Mouse (Mus musculus) liver, embryonic 11.5 days (tissue): Measurements from ENCODE around the gene Ttc33. TPM values are rescaled to one million over a fixed set of nuclear protein-coding genes. Genes with fewer than 3 reads are reported as not detected.

Experiments used
- ATAC-seq: fragments of 200-750 bp; cut with Nextera tagmentation; replicated peaks from 2 replicates; pipeline ENCODE4 v1.8.0; 2017; ENCODE audit warnings: moderate number of reproducible peaks, mild to moderate bottlenecking, moderate TSS enrichment, moderate library complexity; ENCODE audit not compliant: low FRiP score
- DNase-seq: peaks from one replicate; pipeline ENCODE4 v3.0.0-alpha.2; 2017; ENCODE audit warnings: low spot score
- H3K27ac ChIP-seq: fragments of 300-500 bp; sonication (generic); 2 replicates; pipeline ENCODE4 v1.5.1; 2014; ENCODE audit warnings: mild to moderate bottlenecking, low read depth, low read length, control low read depth
- H3K27me3 ChIP-seq: fragments of 300-500 bp; sonication (generic); replicated peaks from 2 replicates; pipeline ENCODE4 v1.6.1; 2014; ENCODE audit warnings: low read length, mixed read lengths; ENCODE audit not compliant: control insufficient read depth, insufficient read depth
- H3K36me3 ChIP-seq: fragments of 300-500 bp; sonication (generic); 2 replicates; pipeline ENCODE4 v1.6.1; 2014; ENCODE audit warnings: mild to moderate bottlenecking, low read length, moderate library complexity, mixed read lengths; ENCODE audit not compliant: control insufficient read depth, insufficient read depth
- H3K4me1 ChIP-seq: fragments of 300-500 bp; sonication (generic); replicated peaks from 2 replicates; pipeline ENCODE4 v1.6.1; 2014; ENCODE audit warnings: low read length, mixed read lengths; ENCODE audit not compliant: control insufficient read depth, insufficient read depth
- H3K4me2 ChIP-seq: fragments of 300-500 bp; sonication (generic); 2 replicates; pipeline ENCODE4 v1.6.1; 2014; ENCODE audit warnings: mild to moderate bottlenecking, control low read depth, moderate library complexity
- H3K4me3 ChIP-seq: fragments of 300-500 bp; sonication (generic); 2 replicates; pipeline ENCODE4 v1.5.1; 2014; ENCODE audit warnings: low read depth, low read length, control low read depth
- H3K9ac ChIP-seq: fragments of 300-500 bp; sonication (generic); 2 replicates; pipeline ENCODE4 v1.6.1; 2014; ENCODE audit warnings: low read depth, low read length, control low read depth
- H3K9me3 ChIP-seq: fragments of 300-500 bp; sonication (generic); 2 replicates; pipeline ENCODE4 v1.6.1; 2016; ENCODE audit warnings: low read length, inconsistent platforms, mixed read lengths; ENCODE audit not compliant: control insufficient read depth
- whole genome bisulfite sequencing: fragments of 180-500 bp; shearing (Covaris S2); extraction: QIAGEN DNeasy Blood & Tissue Kit; methylation state at CpG from one replicate; pipeline ENCODE4 v1.1.7; 2014; 5-methylcytosine and 5-hydroxymethylcytosine counted together
- polyA plus RNA-seq: library from polyadenylated mRNA; unstranded; fragments of >200 nt; fragmentation: Nextera tagmentation; extraction: Ambion mirVana; gene quantifications from 2 replicates; pipeline ENCODE4 v1.2.1, GENCODE M21; 2014

Gene Ttc33
- polyA plus RNA-seq, 1 experiment from 2014 or later = 29.2 TPM

- H3K36me3 ChIP-seq = no peaks in the 10 kb centered on the region
- H3K27ac ChIP-seq = peak overlapping the region; percentile 94
- H3K4me1 ChIP-seq = peaks cover 37% of the 10 kb centered on the region
- H3K4me3 ChIP-seq = peak overlapping the region; percentile 98
- H3K9ac ChIP-seq = peak overlapping the region; percentile 94
- H3K4me2 ChIP-seq = peak overlapping the region; percentile 80
- no peaks in the 10 kb centered on the region for H3K27me3 ChIP-seq
- peak; percentile 40 for ATAC-seq
- 1% methylated on average over 51 of the region's 61 CpGs for WGBS
- peak; percentile 83 for DNase-seq
- no peaks in the 10 kb centered on the region for H3K9me3 ChIP-seq
Measured at GRCm38 (mm10) chr15:5144021-5144778, 41.1 kb upstream of the Ttc33 start.

- DNase-seq (no peak), ATAC-seq (no peak)
- Histone ChIP-seq H3K9me3 (no peaks in the 10 kb centered on the region), H3K36me3 (no peaks in the 10 kb centered on the region), H3K27ac (peak overlapping the region; percentile 46; the same call in 1 of the 2 replicates), H3K27me3 (no peaks in the 10 kb centered on the region), H3K9ac (peak overlapping the region; percentile 94), H3K4me1 (peaks cover 37% of the 10 kb centered on the region), H3K4me3 (peak overlapping the region; percentile 98), H3K4me2 (peak overlapping the region; percentile 80)
- 41% methylated on average over 9 of the region's 9 CpGs for WGBS
Measured at GRCm38 (mm10) chr15:5145196-5145945, 40.0 kb upstream of the Ttc33 start.

GRCm38 (mm10) chr15:5149187-5149586, 36.1 kb upstream of the Ttc33 start:
- Histone ChIP-seq H3K27me3 (no peaks in the 10 kb centered on the region), H3K4me3 (no peak overlapping the region), H3K4me1 (peaks cover 32% of the 10 kb centered on the region), H3K36me3 (no peaks in the 10 kb centered on the region), H3K9me3 (no peaks in the 10 kb centered on the region), H3K4me2 (no peak overlapping the region), H3K9ac (no peak overlapping the region), H3K27ac (no peak overlapping the region)
- WGBS = 82% methylated on average over 4 of the region's 4 CpGs
- DNase-seq (no peak), ATAC-seq (no peak)

GRCm38 (mm10) chr15:5152171-5152570, 33.2 kb upstream of the Ttc33 start:
- ATAC-seq = no peak
- Histone ChIP-seq H3K4me3 (no peak overlapping the region), H3K9ac (no peak overlapping the region), H3K36me3 (no peaks in the 10 kb centered on the region), H3K4me2 (no peak overlapping the region), H3K27ac (no peak overlapping the region), H3K4me1 (peaks cover 26% of the 10 kb centered on the region), H3K9me3 (no peaks in the 10 kb centered on the region), H3K27me3 (no peaks in the 10 kb centered on the region)
- no peak for DNase-seq
- WGBS = 90% methylated on average over 6 of the region's 6 CpGs

GRCm38 (mm10) chr15:5154621-5155020, 30.7 kb upstream of the Ttc33 start:
- peak overlapping the region; percentile 21 for H3K4me2 ChIP-seq
- H3K36me3 ChIP-seq = no peaks in the 10 kb centered on the region; the same call in 1 of the 2 replicates
- no peak overlapping the region for H3K4me3 ChIP-seq
- peak overlapping the region; percentile 38 for H3K27ac ChIP-seq
- H3K9ac ChIP-seq = no peak overlapping the region
- H3K4me1 ChIP-seq = peaks cover 12% of the 10 kb centered on the region
- DNase-seq (no peak), ATAC-seq (0 out of 2 replicates have a peak, but pooled peaks have one; percentile 16)
- H3K9me3 ChIP-seq = no peaks in the 10 kb centered on the region
- WGBS = 72% methylated on average over 9 of the region's 9 CpGs
- H3K27me3 ChIP-seq = no peaks in the 10 kb centered on the region

- Histone ChIP-seq H3K27ac (peak overlapping the region; percentile 19), H3K4me3 (no peak overlapping the region), H3K9ac (no peak overlapping the region), H3K9me3 (no peaks in the 10 kb centered on the region), H3K36me3 (no peaks in the 10 kb centered on the region; the same call in 1 of the 2 replicates), H3K4me2 (peak overlapping the region; percentile 15), H3K27me3 (no peaks in the 10 kb centered on the region), H3K4me1 (peaks cover 10% of the 10 kb centered on the region)
- WGBS = 78% methylated on average over 5 of the region's 5 CpGs
- DNase-seq = no peak
- no peak for ATAC-seq
Measured at GRCm38 (mm10) chr15:5155093-5155492, 30.2 kb upstream of the Ttc33 start.

GRCm38 (mm10) chr15:5156355-5156754, 29.0 kb upstream of the Ttc33 start:
- Histone ChIP-seq H3K4me3 (no peak overlapping the region), H3K27ac (no peak overlapping the region), H3K9ac (no peak overlapping the region), H3K4me2 (no peak overlapping the region), H3K27me3 (no peaks in the 10 kb centered on the region), H3K9me3 (no peaks in the 10 kb centered on the region), H3K36me3 (no peaks in the 10 kb centered on the region; the same call in 1 of the 2 replicates), H3K4me1 (peaks cover 10% of the 10 kb centered on the region)
- 81% methylated on average over 4 of the region's 4 CpGs for WGBS
- ATAC-seq = no peak; the same call in 1 of the 2 replicates
- no peak for DNase-seq

- Histone ChIP-seq H3K4me2 (no peak overlapping the region), H3K9me3 (no peaks in the 10 kb centered on the region), H3K27me3 (no peaks in the 10 kb centered on the region), H3K4me1 (peaks cover 10% of the 10 kb centered on the region), H3K4me3 (no peak overlapping the region), H3K9ac (no peak overlapping the region), H3K36me3 (no peaks in the 10 kb centered on the region; the same call in 1 of the 2 replicates), H3K27ac (no peak overlapping the region)
- WGBS = 83% methylated on average over 1 of the region's 1 CpGs
- DNase-seq = no peak
- ATAC-seq = no peak
Measured at GRCm38 (mm10) chr15:5157386-5157785, 27.9 kb upstream of the Ttc33 start.
